Mouse (Mus musculus): Measurements from ENCODE around the gene Dhps.

Gene Dhps

GRCm38 (mm10) chr8:85071514-85072281 is at the start of gene Dhps:
Dhps (plus strand) TSS chr8:85071757.
- DNase-seq (ENCODE audit: low spot score in 2 of 2): peak; percentile 86 to 91

GRCm38 (mm10) chr8:85023846-85024245 is 47.7 kb upstream of the Dhps start:
- DNase-seq (ENCODE audit: low spot score in 2 of 2): no peak

- peak; percentile 86 to 87 for DNase-seq (ENCODE audit: low spot score in 2 of 2)
Measured at GRCm38 (mm10) chr8:85025098-85025932, 46.2 kb upstream of the Dhps start, which contains the start of gene Asna1. Asna1 (minus strand) TSS chr8:85025281.

- peak; percentile 94 to 95 for DNase-seq (ENCODE audit: low spot score in 2 of 2)
Measured at GRCm38 (mm10) chr8:85026670-85027515, 44.7 kb upstream of the Dhps start, which contains the start of gene Trir. Trir (plus strand) TSS chr8:85026823.

- DNase-seq (ENCODE audit: low spot score in 2 of 2): no peak
Measured at GRCm38 (mm10) chr8:85027516-85027855, 44.1 kb upstream of the Dhps start.

- no peak for DNase-seq (ENCODE audit: low spot score in 2 of 2)
Measured at GRCm38 (mm10) chr8:85027922-85028321, 43.6 kb upstream of the Dhps start.

- DNase-seq (ENCODE audit: low spot score in 2 of 2): no peak
Measured at GRCm38 (mm10) chr8:85029271-85029670, 42.3 kb upstream of the Dhps start.

- no peak for DNase-seq (ENCODE audit: low spot score in 2 of 2)
Measured at GRCm38 (mm10) chr8:85032622-85033311, 38.8 kb upstream of the Dhps start.

- no peak for DNase-seq (ENCODE audit: low spot score in 2 of 2)
Measured at GRCm38 (mm10) chr8:85033867-85034266, 37.7 kb upstream of the Dhps start.

GRCm38 (mm10) chr8:85034764-85035163 is 36.8 kb upstream of the Dhps start:
- DNase-seq (ENCODE audit: low spot score in 2 of 2): peak; percentile 69 to 84

- no peak for DNase-seq (ENCODE audit: low spot score in 2 of 2)
Measured at GRCm38 (mm10) chr8:85035165-85035727, 36.3 kb upstream of the Dhps start.

GRCm38 (mm10) chr8:85035728-85036310 is 35.7 kb upstream of the Dhps start:
- DNase-seq (ENCODE audit: low spot score in 2 of 2): peak in 1 of 2 experiments; percentile 5

GRCm38 (mm10) chr8:85036381-85036717 is 35.2 kb upstream of the Dhps start:
- DNase-seq (ENCODE audit: low spot score in 2 of 2): no peak

- DNase-seq (ENCODE audit: low spot score in 2 of 2): peak; percentile 86 to 88
Measured at GRCm38 (mm10) chr8:85036718-85037365, 34.7 kb upstream of the Dhps start, which contains the start of gene Tnpo2. Tnpo2 (plus strand) TSS chr8:85036915.

- no peak for DNase-seq (ENCODE audit: low spot score in 2 of 2)
Measured at GRCm38 (mm10) chr8:85037366-85037680, 34.2 kb upstream of the Dhps start.

- DNase-seq (ENCODE audit: low spot score in 2 of 2): peak; percentile 14 to 26
Measured at GRCm38 (mm10) chr8:85037681-85038531, 33.7 kb upstream of the Dhps start.

GRCm38 (mm10) chr8:85043619-85044018 is 27.9 kb upstream of the Dhps start:
- DNase-seq (ENCODE audit: low spot score in 2 of 2): no peak

GRCm38 (mm10) chr8:85057367-85057766 is 14.2 kb upstream of the Dhps start:
- DNase-seq (ENCODE audit: low spot score in 2 of 2): no peak
